Mouse (Mus musculus) urinary bladder, postnatal 25 days (tissue): Measurements from ENCODE around the gene Tubb1.
A peak's percentile ranks its signal among the peaks of the same experiment; 100 is the strongest.

Experiments used
- DNase-seq: peaks from one replicate; pipeline ENCODE4 v3.0.0; 2022; ENCODE audit warnings: low spot score

The Tubb1 gene

DNA sequence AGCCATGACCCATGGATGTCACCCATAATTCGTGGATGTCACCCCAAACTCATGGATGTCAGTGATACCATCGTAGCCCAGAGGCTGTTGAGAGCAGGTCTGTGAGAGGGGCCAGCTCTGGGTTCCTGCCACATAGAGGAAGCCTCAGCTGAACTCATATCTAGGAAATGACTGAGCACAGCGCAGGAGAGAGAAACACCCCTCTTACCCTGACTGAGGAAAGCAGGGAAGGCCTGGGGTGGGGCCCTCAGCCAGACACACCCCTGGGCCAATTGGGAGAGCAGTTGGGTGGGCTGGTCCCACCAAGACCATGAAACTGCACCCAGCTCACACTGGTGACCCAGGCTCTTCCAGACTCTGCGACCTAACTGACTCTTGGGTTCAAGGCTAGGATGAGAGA, at the start of gene Tubb1:
Gene Tubb1, plus strand, starts transcription at position 343 of the 400 bp plus-strand sequence.
- DNase-seq, result no peak

DNA sequence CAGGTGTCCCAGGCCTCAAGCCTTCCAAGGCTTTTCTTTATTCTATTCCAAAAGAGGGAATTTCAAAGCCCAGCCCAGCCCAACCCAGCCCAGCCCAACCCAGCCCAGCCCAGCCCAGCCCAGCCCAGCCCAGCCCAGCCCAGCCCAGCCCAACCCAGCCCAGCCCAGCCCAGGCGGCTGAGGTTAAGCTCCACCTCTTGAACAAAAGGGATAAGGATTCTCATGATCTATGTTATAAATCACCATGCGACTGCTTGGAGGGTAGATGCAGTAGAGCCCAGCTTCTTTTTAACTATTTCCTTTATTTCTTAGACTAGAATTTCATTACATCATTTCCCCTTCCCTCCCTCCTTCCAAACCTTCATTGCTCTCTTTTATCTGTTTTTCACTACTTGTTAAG, 40.3 kb upstream of the Tubb1 start:
- no peak for DNase-seq

DNA sequence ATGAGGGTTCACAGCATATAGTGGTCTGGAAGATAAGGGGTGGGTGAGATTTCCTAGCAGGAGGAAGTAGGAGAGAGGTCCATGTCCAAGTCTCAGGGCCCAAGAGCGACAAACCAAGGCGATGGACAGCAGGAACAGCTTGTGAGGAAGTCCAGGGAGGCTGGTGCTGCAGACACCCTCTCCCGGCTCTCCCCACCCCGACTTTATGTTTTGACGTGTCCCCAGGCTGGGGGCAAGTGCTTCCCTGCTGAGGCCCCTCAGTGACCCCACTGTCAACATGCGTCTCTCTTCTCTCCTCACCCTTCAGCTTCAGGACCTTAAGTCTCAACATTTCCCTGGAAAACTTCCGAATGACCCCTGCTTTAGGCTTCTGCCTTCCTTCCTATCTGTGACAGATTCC, 37.4 kb upstream of the Tubb1 start:
- no peak for DNase-seq

- no peak for DNase-seq
Measured at GRCm38 (mm10) chr2:174415001-174415730, 35.3 kb upstream of the Tubb1 start.

GRCm38 (mm10) chr2:174415731-174416310, 34.7 kb upstream of the Tubb1 start, which contains the start of gene Nelfcd:
Nelfcd (plus strand) TSS chr2:174415804.
- peak; percentile 95 for DNase-seq

DNA sequence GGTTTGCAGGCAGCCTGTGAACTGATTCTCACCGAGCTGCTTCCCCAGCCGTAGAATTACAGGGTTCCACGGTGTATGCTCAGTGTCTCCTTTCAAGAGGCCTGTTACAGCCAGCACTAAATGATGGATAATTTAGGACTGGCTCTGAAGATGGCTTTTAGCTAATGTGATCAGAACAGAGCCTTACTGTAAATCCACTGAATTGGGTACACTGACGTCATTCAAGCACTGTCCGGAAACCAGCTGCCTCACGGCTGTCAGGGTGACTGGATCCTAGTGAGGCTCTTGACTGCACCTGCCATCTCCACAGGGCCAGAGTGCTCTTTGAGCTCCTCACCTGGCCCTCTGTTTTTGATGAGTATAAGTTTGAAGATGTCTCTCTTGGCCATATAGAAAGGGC, 29.4 kb upstream of the Tubb1 start:
- DNase-seq, result no peak

- no peak for DNase-seq
Measured at GRCm38 (mm10) chr2:174424301-174425085, 26.0 kb upstream of the Tubb1 start.

GRCm38 (mm10) chr2:174426856-174427255, 23.6 kb upstream of the Tubb1 start:
- DNase-seq, result no peak

DNA sequence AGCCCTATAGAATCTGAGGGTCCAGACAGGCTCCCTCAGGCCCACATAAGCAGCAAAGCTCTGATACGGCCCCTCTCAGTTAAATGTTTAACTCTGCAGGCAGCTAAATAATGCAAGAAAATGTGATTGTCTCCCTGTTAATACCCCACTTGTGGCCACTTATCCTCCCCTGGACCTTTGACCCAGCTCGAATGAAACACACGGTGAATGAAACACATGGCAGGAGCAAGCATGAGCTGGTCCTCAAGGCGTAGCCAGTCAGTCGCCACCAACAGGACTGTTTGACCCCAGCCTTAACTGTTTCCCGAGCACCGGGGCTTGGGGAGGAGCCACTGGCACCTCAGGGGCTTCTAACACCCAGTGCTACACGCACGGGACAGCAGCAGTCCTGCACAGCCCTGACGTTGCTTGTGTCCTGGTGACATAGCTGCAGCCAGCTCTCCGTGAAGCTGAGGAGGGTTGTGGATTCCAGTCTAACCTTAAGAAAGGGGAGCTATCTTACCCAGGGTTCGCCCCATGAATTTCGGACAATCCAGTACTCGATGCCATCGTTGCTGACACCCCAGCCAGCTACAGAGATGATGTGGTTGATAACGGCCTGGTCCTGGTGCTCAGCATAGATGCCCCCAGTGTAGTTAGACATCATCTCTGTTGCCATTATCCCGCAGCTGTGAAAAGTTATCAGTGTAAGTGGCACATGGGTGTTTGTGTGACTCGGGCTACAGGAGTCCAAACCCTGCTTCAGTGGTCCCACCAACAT, 22.2 kb upstream of the Tubb1 start:
- DNase-seq, result no peak

- no peak for DNase-seq
Measured at GRCm38 (mm10) chr2:174428996-174429591, 21.4 kb upstream of the Tubb1 start.

GRCm38 (mm10) chr2:174434943-174435342, 15.6 kb upstream of the Tubb1 start:
- no peak for DNase-seq

GRCm38 (mm10) chr2:174436076-174436701, 14.3 kb upstream of the Tubb1 start:
- DNase-seq, result no peak

DNA sequence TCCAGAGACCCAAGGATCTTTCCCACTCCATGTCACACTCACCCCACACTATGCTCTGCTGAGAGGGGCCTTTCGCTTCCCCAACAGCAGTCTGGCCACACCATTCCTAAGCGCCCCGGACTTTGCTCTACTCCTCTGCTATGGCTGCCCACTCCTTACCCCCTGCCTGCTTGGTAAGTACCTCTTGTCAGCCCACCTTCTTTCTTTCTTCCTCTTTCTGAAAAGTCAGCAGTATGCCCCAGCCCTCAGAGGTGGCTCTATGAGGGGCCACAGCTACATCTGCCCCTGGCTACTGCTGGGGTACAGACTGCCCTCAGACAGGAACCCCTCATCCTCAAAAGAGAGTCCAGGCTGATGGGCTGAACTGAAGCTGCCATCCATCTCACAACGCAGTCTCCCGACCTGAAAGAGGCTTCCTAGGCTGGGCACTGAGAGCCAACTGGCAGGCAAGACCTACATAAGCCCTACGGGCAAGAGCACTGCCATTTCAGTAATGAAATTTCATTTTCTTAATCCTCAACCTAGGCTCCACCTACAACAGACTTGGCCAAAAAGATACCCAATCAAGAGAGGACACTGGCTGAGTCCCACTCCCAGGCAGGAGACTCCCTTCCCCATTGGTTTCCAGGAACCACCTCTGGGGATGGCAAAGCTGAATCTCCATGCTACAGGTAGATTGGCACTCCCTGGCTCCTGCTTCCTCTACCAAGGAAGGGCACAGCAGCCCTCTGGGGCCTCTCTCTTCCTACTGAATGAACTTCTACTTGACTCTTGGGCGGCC, 13.4 kb upstream of the Tubb1 start:
- DNase-seq, result no peak

DNA sequence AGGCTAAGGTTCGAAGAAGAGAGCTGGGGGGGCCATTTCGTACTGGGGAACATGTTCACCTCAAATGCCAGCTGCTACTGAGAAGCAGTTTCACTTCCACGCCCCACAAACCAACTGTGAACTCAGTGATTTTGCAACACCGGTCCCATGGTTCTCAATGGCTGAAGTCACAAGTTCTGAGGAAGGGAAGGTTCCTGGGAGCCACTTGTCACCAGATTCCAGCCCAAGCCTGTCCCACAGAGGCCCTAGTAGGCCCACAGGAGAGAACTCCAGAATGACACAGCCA, 12.9 kb upstream of the Tubb1 start:
- DNase-seq, result no peak

- no peak for DNase-seq
Measured at GRCm38 (mm10) chr2:174438181-174438580, 12.3 kb upstream of the Tubb1 start.

DNA sequence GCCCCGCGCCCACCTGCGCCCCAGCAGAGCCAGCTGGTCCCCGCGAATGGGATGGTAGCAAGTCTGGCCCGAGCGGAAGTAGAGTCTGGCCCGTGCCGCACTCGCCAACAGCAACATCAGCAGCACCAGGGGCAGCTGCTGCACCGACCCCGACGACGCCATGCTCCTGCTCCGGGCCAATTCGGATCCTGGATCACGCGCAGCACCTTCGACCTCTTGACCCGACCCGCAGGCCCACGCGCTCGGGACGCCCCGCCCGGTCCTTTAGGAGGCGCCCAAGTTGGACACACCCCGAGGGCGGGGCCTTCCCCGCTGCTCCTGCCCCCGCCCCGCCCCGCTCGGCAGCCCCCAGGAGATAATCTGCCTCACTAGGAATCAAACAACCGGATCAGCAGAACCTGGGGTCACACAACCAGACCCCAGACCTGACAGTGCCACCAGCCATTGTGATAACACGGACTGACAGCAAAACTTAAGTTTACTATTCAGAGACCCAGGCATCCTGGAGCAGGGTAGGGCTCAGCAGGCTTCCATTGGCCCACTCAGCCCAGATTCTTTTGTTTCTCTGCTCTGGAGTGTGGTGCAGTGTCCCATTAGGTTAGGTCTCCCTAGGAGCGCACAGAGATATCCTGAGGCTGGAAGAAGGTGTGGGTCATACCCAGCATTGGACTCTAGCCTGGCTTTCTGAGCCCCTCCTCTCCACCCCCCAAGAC, 11.6 kb upstream of the Tubb1 start, which contains the start of gene Ctsz:
Gene Ctsz, minus strand, starts transcription at position 303 of the 713 bp plus-strand sequence.
- peak; percentile 69 for DNase-seq

DNA sequence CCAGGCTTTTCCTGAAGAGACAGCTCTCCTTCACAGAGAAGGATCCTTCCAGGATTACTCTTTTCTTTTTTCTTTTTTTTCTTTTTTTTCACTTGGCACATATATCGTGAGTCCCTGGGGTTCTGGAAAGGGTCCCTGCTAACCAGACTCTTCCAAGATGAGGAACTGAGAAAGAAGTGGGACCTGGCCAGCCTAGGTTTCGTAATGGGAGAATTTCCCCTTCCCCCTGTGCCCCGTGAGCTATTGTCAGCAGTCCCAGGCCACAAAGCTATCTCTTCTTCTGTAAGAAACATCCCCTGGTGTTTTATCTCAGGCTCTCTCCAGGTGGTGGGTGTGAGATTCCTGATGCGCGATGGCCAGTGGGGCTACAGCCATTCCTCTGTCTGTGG, 11.1 kb upstream of the Tubb1 start:
- DNase-seq, result no peak

DNA sequence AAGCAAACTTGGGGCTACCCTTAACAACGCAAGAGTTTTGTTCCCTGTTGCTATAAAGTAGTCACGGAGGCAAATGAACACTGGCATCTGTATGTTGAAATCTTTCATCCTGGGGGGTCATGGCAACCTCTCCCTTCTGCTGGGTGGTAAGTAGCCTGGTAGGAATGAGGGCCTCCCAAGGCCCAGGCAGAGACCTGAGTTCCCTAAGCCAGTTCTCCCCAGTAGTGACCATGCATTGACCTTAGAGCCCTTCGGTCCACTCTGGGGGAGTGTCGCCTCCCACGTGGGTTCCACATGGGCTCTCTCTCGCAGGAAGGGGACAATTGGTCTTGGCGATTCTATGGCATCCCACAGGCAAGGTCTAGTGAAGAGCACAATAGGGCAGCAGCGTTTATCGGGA, 10.5 kb upstream of the Tubb1 start:
- DNase-seq, result no peak

GRCm38 (mm10) chr2:174441898-174442297, 8.6 kb upstream of the Tubb1 start:
- DNase-seq, result no peak

DNA sequence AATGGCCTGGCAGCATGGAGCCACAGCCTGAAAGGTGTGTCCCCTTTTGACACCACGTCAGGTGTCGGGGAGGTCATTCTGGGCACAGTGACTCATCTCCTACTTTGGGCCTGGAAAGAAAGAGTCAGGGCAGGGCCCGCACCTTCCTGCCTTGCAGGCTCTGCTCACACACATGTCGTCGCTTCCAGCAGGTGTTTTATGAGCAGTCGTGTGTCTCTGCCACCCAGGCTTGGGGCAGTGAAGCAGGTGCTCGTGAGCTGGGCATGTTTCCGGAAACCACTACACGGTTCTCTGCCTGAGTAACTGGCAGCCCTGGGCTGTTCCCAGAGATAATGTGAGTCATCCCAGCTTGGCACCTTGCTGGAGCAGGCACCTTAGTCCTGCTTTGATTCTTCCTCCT, 8.0 kb upstream of the Tubb1 start:
- no peak for DNase-seq
